Mouse (Mus musculus): ENCODE results near the gene Arid1b.

- TF ChIP-seq CTCF (conservative IDR thresholded peaks at IDR 0.05 in 1 of 2, IDR thresholded peaks at IDR 0.05 in 1 of 2; ENCODE audit: low read depth in 2 of 2, low read length in 2 of 2) (no peak), UBTF (IDR thresholded peaks at IDR 0.05; ENCODE audit: low read depth, low read length) (no peak), USF1 (IDR thresholded peaks at IDR 0.05; ENCODE audit: low read depth, low read length) (no peak), EP300 (IDR thresholded peaks at IDR 0.05; ENCODE audit: low read length) (no peak), POLR2AphosphoS2 (IDR thresholded peaks at IDR 0.05; ENCODE audit: low read depth, low read length) (no peak), GABPA (IDR thresholded peaks at IDR 0.05; ENCODE audit: insufficient replicate concordance, low read depth, low read length) (no peak), HCFC1 (IDR thresholded peaks at IDR 0.05; ENCODE audit: low read depth, low read length) (no peak)
These were observed 103.7 kb downstream of the Arid1b start for GRCm38 (mm10) chr17:5097545-5098475.

Measured in CH12.LX (cell line).